Mouse (Mus musculus) hindbrain, postnatal 0 days (tissue): ENCODE data around the gene Parm1. TPM values are rescaled to one million over a fixed set of nuclear protein-coding genes. Genes with fewer than 3 reads are reported as not detected.

Experiments
- ATAC-seq: fragments of 200-750 bp; cut with Nextera tagmentation; 2 replicates; pipeline ENCODE4 v1.8.0; 2017; ENCODE audit warnings: mild to moderate bottlenecking, moderate TSS enrichment, moderate library complexity
- DNase-seq: peaks from one replicate; pipeline ENCODE4 v3.0.0-alpha.2; 2015; ENCODE audit warnings: low spot score
- H3K27ac ChIP-seq: fragments of 300-500 bp; sonication (generic); 2 replicates; pipeline ENCODE4 v1.5.1; 2014; ENCODE audit warnings: mild to moderate bottlenecking
- H3K27me3 ChIP-seq: fragments of 300-500 bp; sonication (generic); 2 replicates; pipeline ENCODE4 v1.6.1; 2014; ENCODE audit warnings: low read length, mixed read lengths; ENCODE audit not compliant: insufficient read depth
- H3K36me3 ChIP-seq: fragments of 300-500 bp; sonication (generic); 2 replicates; pipeline ENCODE4 v1.6.1; 2014; ENCODE audit warnings: low read length, mixed read lengths; ENCODE audit not compliant: insufficient read depth
- H3K4me1 ChIP-seq: fragments of 300-500 bp; sonication (generic); 2 replicates; pipeline ENCODE4 v1.6.1; 2014; ENCODE audit warnings: antibody characterized with exemption, low read length, mixed read lengths; ENCODE audit not compliant: insufficient read depth
- H3K4me2 ChIP-seq: fragments of 300-500 bp; sonication (generic); 2 replicates; pipeline ENCODE4 v1.6.1; 2014; ENCODE audit warnings: low read depth, mild to moderate bottlenecking, low read length, moderate library complexity, mixed read lengths
- H3K4me3 ChIP-seq: fragments of 300-500 bp; sonication (generic); 2 replicates; pipeline ENCODE4 v1.5.1; 2014; ENCODE audit warnings: low read length
- H3K9ac ChIP-seq: fragments of 300-500 bp; sonication (generic); replicated peaks from 2 replicates; pipeline ENCODE4 v1.6.1; 2014; ENCODE audit warnings: mild to moderate bottlenecking, low read length, moderate library complexity, mixed read lengths
- H3K9me3 ChIP-seq: fragments of 300-500 bp; sonication (generic); 2 replicates; pipeline ENCODE4 v1.6.1; 2016; ENCODE audit warnings: low read length, mixed read lengths
- CTCF ChIP-seq: IDR thresholded peaks from 2 replicates; pipeline ENCODE4 v1.5.1; 2016; ENCODE audit warnings: antibody characterized with exemption, control low read depth, low read depth
- WGBS: fragments of 180-500 bp; shearing (Covaris S2); extraction: QIAGEN DNeasy Blood & Tissue Kit; methylation state at CpG from one replicate; pipeline ENCODE4 v1.1.7; 2014; 5-methylcytosine and 5-hydroxymethylcytosine counted together
- polyA plus RNA-seq: library from polyadenylated mRNA; unstranded; fragments of >200 nt; fragmentation: Nextera tagmentation; extraction: Ambion mirVana; gene quantifications from 2 replicates; pipeline ENCODE4 v1.2.1, GENCODE M21; 2015
- total RNA-seq: library from RNA; depleted of rRNA; stranded (reverse); fragments of >200 nt; gene quantifications from 2 replicates; pipeline ENCODE4 v1.2.3, GENCODE M21; 2014

The Parm1 gene
- total and polyA plus RNA-seq, 2 experiments from 2014 or later = 8.4 to 9.6 TPM

DNA sequence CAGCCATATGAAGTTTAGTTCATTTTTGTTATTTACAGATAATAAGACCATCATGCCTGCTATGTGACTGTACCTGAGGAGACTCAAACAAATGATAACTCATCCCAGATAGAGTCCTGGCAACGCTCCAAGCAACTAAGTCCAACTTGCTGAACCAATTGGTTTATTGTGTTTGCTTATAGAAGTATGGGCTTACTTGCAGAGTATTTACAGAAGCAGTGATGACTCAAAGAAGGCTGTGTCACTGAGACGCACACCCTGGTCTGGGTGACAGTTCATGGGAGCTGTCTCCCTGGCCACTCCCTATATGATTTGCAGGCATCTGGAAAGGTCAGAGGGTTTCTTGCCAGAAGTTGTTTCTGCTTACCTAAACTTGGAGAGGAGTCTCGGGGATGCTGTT, 49.2 kb downstream of the Parm1 start:
- ATAC-seq = no peak

DNA sequence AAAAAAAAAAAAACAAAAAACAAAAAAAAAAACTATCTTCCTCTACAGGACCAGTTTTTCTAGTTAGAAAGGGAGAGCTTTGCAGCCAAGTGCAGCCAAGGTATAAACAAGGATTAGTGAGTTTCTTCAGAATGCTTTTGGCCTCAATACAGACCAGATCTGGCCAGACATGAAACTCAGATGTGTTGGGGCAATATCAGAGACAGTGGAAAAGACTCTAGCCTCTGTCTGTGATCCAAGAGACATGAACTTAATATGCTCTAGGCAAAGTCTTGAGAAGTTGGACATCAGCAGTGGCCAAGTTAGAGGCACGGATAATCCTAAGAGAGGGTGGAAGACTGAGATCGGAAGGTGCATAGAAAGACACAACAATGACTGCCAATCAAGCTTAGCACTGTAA, 56.8 kb downstream of the Parm1 start:
- TF ChIP-seq CTCF = no peak
- ATAC-seq = no peak
- H3K27ac ChIP-seq = no peak overlapping the region
- no peaks in the 10 kb centered on the region for H3K9me3 ChIP-seq
- H3K9ac ChIP-seq = no peak overlapping the region
- no peaks in the 10 kb centered on the region for H3K27me3 ChIP-seq
- H3K4me1 ChIP-seq = no peaks in the 10 kb centered on the region
- no peak overlapping the region for H3K4me3 ChIP-seq
- no peaks in the 10 kb centered on the region for H3K36me3 ChIP-seq
- DNase-seq = no peak
- WGBS = 54% methylated on average over 2 of the region's 2 CpGs
- no peak overlapping the region for H3K4me2 ChIP-seq

More for the DNA sequence above, 49.2 kb downstream of the Parm1 start:
- H3K27me3 ChIP-seq = no peaks in the 10 kb centered on the region
- no peak overlapping the region for H3K4me3 ChIP-seq
- no peak overlapping the region for H3K4me2 ChIP-seq
- H3K9me3 ChIP-seq = no peaks in the 10 kb centered on the region
- H3K4me1 ChIP-seq = no peaks in the 10 kb centered on the region
- no peak for DNase-seq
- H3K9ac ChIP-seq = no peak overlapping the region
- WGBS = 71% methylated on average over 3 of the region's 3 CpGs
- H3K36me3 ChIP-seq = no peaks in the 10 kb centered on the region
- TF ChIP-seq CTCF = no peak
- no peak overlapping the region for H3K27ac ChIP-seq

DNA sequence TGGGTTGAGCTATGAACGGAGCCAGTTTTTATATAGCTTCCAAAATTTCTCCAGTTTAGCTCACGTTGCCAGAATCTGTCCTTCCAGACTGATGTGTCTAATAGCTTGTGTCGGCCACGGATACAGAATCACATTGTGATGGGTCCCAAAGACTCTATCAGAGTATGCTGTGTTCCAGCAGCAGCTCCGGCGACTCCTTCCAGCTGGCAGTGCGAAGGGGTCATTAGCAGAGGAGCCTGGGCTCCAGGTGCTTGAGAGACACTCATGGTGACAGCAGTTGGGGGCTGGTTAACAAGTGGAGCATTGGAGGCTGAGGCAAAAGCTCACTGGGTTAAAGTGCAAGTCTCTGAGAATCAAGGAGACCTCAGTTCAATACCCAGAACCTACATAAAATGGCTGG, 61.5 kb downstream of the Parm1 start:
- H3K27me3 ChIP-seq = no peaks in the 10 kb centered on the region
- H3K4me2 ChIP-seq = no peak overlapping the region
- no peaks in the 10 kb centered on the region for H3K36me3 ChIP-seq
- H3K9ac ChIP-seq = no peak overlapping the region
- H3K4me3 ChIP-seq = no peak overlapping the region
- WGBS = 66% methylated on average over 7 of the region's 7 CpGs
- H3K27ac ChIP-seq = no peak overlapping the region
- H3K9me3 ChIP-seq = no peaks in the 10 kb centered on the region
- TF ChIP-seq CTCF = no peak
- DNase-seq (peak; percentile 10), ATAC-seq (peak; percentile 58)
- H3K4me1 ChIP-seq = no peaks in the 10 kb centered on the region

DNA sequence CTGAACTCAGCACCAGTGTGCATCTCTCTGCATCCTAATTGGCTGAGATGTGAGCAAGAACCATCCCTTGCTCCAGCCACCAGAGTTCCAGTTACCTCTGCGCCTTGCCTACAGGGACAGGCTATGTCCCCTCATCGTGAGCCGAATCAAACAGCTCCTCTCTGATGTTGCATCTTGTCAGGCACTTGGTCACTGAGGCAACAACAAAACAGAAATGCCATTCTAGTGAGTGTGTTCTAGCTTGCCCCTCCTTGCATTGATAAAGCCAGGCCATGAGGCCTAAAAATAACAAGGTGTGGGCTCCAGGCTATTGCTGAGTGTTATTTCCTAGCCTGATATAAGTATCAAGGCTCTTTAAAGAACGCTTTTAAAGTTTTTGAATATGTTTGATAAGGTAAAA, 64.4 kb downstream of the Parm1 start:
- H3K4me2 ChIP-seq = no peak overlapping the region
- H3K9me3 ChIP-seq = no peaks in the 10 kb centered on the region
- DNase-seq (no peak), ATAC-seq (no peak)
- no peaks in the 10 kb centered on the region for H3K4me1 ChIP-seq
- no peak for TF ChIP-seq CTCF
- H3K9ac ChIP-seq = no peak overlapping the region
- H3K36me3 ChIP-seq = no peaks in the 10 kb centered on the region
- no peak overlapping the region for H3K27ac ChIP-seq
- WGBS = 90% methylated on average over 4 of the region's 4 CpGs
- H3K4me3 ChIP-seq = no peak overlapping the region
- no peaks in the 10 kb centered on the region for H3K27me3 ChIP-seq

DNA sequence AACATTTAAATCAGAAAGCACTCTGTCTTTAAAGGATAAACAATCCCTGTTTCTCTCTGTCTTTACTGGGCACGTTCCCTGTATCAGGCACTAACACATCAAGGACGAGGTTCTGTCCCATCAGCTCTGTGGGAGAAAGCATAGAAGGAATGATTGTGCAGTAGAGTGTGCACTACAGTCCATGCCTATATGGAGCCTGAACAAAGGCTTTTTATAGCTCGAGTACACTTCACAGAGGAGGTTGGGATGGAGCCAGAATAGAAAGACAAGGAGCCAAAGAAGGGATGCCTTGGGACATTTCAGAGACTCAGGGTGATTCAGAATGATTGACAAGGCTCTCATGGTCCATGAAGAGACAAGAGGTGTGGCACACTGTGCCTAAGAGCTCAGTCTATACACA, 68.8 kb downstream of the Parm1 start:
- H3K9ac ChIP-seq = no peak overlapping the region
- 30% methylated on average over 3 of the region's 3 CpGs for WGBS
- no peak overlapping the region for H3K4me2 ChIP-seq
- H3K36me3 ChIP-seq = no peaks in the 10 kb centered on the region
- DNase-seq (peak; percentile 17), ATAC-seq (peak; percentile 56)
- H3K4me1 ChIP-seq = no peaks in the 10 kb centered on the region
- no peak for TF ChIP-seq CTCF
- H3K4me3 ChIP-seq = no peak overlapping the region
- no peaks in the 10 kb centered on the region for H3K9me3 ChIP-seq
- no peaks in the 10 kb centered on the region for H3K27me3 ChIP-seq
- no peak overlapping the region for H3K27ac ChIP-seq

DNA sequence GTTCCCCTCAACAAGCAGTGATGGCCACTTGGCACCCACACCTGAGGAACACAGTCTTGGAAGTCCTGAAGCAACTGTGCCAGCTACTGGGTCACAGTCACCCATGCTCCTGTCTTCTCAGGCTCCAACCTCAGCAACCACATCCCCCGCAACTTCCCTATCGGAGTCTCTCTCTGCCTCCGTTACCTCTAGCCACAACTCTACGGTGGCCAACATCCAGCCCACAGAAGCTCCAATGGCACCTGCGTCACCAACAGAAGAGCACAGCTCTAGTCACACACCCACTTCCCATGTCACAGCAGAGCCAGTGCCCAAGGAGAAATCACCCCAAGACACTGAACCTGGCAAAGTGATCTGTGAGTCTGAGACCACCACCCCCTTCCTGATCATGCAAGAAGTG, 76.7 kb downstream of the Parm1 start:
- Histone ChIP-seq H3K36me3 (no peaks in the 10 kb centered on the region), H3K4me1 (no peaks in the 10 kb centered on the region), H3K9me3 (no peaks in the 10 kb centered on the region), H3K4me2 (no peak overlapping the region), H3K9ac (no peak overlapping the region), H3K27me3 (no peaks in the 10 kb centered on the region), H3K4me3 (no peak overlapping the region), H3K27ac (no peak overlapping the region)
- no peak for TF ChIP-seq CTCF
- over 99% methylated on average over 5 of the region's 5 CpGs for WGBS
- DNase-seq (no peak), ATAC-seq (no peak)

DNA sequence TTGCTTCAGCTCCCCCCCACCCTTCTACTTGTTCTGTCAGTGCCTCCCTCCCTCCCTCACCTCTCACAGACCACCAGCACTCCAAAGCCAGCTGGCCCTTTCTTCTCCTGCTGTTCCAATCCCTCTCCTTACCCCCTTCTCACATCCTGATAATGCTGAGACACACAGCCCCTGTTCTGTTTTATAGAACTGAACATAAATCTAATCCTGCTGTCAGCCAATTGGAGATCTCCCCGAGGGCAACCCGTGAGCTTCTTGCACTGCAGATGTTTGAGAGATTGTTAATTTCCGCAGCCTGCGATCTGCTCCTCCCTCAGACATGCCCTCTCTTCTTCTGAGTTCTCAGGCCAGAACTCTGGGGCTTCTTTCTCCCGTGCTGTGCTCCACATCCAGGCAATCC, 79.8 kb downstream of the Parm1 start:
- DNase-seq (peak; percentile 10), ATAC-seq (0 out of 2 replicates have a peak, but pooled peaks have one; percentile 24)
- no peaks in the 10 kb centered on the region for H3K36me3 ChIP-seq
- H3K27me3 ChIP-seq = no peaks in the 10 kb centered on the region
- H3K27ac ChIP-seq = no peak overlapping the region
- WGBS = 47% methylated on average over 5 of the region's 5 CpGs
- H3K4me1 ChIP-seq = no peaks in the 10 kb centered on the region; the same call in 1 of the 2 replicates
- no peak overlapping the region for H3K9ac ChIP-seq
- no peaks in the 10 kb centered on the region for H3K9me3 ChIP-seq
- no peak overlapping the region for H3K4me2 ChIP-seq
- H3K4me3 ChIP-seq = no peak overlapping the region
- no peak for TF ChIP-seq CTCF
